Mouse (Mus musculus) cerebellum, postnatal 36 days (tissue): ENCODE measurements at regions not wholly inside any gene's neighbourhood (a gene's known extent, or its start where the extent isn't known, plus 50 kb on each side); places are given as distances from the start of the nearest gene placed in this dataset.
A peak's percentile ranks its signal among the peaks of the same experiment; 100 is the strongest.
"Not testable (repeated sequence)": the region's sequence is repeated elsewhere in the genome, so short reads cannot be mapped to it uniquely, and the experiment has no call there.

Experiments
- DNase-seq, 2 experiments: peaks; one replicate each; pipeline ENCODE4 v3.0.0; 2021 to 2022; ENCODE audit warnings: mixed read lengths in 2 of 2

DNA sequence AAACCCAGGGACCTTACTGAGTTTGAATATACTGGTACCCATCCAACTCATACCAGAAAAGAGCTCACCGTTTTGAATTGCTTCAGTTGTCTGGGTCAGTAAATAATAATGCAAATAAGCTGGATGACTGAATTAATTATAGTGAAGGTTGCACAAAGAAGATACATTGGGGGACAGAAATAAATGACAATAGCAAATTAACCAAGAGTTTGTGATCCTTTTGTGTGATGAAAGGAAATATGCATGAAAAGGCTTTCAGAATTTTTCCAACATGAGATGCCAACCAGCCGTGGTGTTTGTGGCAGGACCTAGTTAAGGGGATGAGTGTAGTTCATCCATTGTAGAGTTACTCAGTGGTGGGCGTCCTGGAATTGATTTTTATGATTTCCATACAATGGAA, 186.5 kb upstream of the Pik3r1 start:
- DNase-seq: no peak

DNA sequence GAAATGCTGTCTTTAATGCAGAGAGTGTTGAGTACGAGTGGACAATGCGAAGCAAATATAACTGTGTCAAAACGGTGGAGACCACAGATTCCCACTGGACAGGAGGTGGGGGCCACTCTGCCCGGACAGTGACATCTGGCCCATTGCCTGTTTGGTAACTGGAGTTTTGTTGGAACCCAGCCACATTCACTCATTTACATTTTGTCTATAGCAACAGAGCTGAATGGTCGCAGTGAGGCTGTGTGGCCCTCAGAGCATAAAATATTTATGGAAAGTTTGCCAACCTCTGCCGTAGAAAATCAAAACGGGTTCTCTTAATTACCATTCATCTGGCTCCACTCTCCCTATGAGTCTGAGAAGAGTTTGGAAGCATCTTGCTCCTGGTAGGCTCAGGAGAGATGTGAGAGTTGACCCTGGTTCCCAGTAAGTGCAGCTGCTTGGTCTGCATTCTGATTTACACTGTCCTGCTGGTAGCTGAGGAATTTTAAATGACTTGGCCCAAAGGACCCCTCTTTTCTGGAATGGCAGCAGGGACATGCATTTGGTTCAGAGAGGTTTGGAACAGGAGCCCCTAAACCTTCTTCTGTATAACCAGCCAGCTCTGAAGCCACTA, 187.9 kb upstream of the Pik3r1 start:
- no peak for DNase-seq

DNA sequence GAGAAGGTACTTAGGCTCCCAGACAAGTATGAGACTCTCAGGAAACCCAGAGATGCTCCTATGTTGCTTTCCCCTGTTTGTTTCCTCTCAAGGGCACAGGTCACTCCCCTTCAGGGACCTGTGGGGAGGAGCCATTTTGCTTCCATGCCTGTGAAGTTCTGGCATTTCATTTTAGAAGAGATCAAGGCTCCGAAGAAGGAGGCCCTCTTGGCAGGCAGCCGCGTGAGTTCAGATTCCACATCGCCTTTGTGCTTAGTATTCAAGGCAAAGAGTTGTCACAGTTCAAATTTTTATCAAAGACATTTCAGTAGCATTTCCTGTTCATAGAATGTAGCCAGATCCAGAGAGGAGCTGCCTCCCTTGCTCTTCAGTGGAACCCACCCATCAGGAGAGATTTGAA, 189.8 kb upstream of the Pik3r1 start:
- DNase-seq: no peak

DNA sequence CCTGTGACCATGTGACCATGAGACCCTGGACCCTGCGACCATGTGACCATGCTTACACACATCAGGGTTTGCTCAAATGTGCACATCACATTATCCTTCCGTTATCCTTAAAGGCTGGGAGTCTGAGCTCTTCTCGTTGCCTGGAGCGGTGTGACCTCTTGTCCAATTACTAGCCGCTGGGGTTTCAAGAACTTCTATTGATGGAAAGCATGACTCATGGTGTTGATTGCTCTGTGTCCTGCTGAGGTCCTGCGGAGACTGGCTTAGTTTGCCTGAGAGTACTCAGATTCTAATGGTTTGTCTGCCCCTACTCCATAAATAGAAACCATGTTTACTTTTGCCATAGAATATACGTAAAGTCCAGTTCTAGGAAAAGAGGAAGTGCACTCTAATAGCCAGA, 197.5 kb upstream of the Pik3r1 start:
- DNase-seq: no peak

DNA sequence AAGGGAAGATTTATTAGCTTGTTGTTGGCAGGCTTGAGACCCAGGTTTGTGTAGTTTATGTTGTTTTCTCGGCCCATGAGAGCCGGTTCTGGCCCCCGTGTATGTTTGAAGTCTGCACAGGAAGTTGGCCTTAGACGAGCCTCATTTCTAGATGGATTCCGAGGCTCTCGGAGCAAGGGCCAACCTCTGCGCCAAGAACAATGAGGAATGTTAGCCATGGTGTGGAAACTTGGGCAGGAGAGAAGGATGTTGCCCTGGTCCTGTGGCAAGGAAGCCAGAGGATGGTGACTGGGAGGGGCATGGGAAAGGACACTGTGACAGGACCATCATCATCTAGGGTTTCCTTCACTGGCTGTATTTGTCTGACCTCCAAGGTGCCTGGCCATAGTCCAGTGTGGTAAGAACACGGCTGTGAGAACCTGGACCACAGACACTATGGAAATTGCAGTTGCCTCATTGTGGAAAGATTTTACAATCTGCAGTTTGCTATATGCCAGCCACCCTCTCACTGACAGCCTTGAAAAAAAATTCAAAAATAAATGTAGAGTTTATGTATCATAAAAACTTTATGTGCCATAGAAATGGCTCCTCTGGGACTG, 198.9 kb upstream of the Pik3r1 start:
- DNase-seq: no peak

DNA sequence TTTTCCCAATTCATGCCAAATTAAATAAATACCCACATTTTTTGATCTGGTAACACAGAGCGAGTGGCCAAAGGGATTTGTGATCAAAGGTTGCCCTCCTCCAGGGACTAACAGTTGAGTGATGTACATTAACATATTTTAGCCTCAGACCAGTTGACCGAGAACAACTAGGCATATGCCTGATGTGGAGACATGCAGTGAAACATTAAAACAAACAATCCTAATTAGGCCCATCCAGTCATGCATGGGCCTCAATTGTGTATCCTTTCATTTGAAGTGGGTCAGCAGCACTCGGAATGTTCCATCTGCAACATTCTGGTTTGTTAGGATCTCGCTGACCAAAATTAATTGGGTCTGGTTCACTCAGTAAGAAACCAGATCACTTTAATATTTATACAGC, 199.4 kb upstream of the Pik3r1 start:
- DNase-seq: no peak

DNA sequence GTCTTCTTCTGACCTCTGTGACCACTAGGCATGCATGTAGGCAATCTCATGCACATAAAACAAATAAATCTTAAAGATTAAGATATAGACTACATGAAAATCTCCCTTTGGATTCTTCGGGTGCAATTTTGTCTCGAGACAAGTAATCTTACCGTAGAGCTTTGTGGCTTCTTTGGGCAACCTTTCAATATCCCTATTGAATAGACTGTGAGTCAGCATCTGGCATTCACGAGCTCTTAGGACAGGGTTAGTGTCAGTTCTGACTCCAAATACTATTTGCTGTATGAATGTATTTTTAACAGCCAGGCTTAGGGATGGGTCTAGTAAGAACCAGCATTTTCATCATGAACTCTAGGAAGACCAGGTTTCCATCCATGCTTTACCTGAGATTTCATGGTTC, 208.7 kb upstream of the Pik3r1 start:
- DNase-seq: no peak

DNA sequence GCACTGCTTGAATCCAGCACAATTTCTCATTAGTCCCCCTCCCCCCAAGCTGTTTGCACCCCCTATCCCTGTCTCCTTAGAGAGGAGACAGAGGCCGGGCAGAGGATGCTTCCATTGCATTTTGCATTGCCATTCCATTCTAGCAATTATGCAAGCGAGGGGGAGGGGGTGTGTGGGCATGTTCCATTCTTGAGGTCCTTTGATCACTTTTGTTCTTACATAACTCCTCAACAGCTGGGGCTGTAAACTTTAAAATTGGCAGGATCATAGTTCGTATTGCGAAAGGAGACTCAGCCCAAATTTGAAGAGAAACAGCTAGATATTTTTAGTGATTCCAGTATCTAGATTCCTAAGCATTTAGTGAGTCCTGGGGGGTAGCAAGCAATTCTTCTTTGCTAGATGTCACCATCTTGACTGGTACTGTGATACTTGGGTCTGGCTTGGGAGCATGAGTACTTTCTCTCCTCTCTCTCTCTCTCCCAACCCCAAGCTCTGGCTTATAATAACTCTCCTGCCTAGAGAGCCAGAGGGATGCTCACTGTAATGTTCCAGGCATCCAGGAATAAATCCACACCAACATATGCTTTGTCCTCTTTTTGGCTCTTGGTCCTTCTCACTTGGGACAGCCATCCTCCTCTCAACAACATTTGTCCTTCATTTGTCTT, 212.3 kb upstream of the Pik3r1 start:
- no peak for DNase-seq

DNA sequence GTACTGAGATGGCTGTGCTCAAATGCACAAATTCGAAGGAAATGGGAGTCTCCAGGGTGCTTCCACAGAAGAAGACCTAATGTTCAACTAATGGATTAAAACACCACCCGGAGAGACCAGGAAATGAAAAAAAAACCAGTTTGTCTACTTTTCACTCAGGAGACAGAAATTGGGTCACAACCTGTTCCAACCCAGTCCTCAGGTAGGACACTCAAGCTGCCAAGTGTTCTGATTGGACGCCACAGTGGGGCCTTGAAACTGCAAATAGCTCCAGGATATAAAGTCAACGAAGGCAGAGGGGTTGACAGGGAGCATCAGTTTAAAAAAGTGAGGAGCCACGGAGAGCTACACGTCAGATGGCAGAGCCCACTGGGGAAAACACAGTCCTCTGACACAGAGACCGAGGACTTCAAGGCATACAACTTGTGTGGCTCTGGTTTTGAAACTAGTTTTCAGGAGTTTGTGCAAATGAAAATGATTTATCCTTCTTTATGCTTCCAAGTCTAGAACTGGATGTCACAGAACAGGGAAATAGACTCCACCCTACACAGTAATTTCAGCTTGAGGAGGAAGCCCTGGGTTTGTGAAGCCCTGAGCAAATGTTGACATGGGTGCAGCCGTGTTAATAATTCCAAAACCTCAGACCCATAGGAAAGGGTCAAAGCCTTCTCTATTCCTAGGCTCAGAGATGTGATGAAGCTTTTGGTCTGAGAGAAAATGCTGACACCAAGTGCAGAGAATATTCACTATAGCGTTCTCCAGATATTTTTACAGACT, 220.8 kb upstream of the Pik3r1 start:
- no peak for DNase-seq

DNA sequence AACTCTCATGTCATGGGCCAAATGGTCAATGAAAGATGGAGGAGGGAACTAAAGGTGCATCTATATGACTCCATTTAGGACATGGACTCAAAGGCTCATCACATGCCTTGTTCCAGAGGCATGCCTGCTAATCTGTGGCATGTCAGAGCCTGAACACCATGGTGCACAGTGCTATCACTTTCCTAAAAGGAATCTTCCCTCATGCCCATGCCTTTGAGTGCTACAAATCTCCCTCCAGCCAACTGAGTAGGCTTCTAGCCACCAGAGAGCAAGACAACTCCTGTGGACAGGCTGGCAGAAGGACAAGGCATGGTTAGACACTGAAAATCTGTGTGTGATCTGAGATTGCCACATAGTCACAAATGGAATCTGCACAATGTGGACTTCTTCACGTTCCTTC, 223.7 kb upstream of the Pik3r1 start:
- no peak for DNase-seq

DNA sequence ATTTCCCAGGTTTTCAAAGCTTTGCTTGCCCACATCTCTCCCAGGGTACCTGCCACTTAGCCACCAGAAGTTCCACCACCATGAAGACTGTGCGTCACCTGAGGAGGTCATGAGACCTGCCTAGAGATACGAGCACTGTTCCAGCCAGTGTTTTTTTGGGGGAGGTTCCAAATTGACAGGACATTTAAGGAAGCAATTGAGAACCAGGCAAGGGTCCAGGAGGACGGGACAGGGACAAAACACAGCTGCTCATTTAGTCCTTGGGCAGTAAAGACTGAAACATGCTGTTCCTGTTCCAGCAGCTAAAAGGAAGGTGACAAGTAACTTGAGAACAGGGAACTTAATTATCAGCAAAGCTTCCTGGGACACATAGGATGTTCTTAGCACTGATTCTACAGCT, 226.8 kb upstream of the Pik3r1 start:
- no peak for DNase-seq

DNA sequence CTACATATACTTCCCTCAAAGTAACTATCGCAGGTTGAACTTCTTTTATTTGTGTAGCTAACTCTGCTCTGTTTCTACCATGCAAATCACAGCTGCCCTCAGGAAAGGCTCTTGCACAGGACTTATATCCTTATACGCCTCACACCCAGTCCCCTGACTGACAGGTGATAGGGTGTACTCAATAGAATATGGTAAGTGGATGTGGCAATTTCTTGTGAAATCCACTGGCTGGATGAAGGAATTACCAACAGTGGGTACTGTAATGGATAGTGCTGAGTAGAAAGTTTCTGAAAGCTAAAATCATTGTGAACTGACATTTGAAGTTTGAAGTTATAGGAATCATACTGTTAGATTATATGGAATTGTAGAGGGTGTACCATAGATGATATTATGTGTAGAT, 227.5 kb upstream of the Pik3r1 start:
- DNase-seq: no peak

DNA sequence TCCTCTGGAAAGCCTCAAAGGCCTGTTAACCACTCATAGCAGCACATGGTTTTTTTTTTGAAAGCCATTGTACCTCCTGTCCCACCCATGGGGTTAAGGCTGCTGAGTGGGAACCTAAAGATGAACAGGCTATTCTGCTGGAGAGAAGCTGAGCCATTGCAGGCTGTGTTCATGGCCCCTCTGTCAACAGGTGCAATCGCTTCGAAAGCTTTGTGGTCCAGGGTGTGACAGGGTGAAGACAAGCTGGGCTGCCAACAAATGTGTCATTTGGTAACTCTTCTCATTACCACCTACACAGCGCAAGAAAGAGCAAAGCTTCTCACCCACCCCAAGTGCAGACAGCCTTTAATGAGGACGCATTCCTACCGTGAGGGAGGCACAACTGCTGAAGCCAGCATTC, 228.1 kb upstream of the Pik3r1 start:
- DNase-seq: no peak

DNA sequence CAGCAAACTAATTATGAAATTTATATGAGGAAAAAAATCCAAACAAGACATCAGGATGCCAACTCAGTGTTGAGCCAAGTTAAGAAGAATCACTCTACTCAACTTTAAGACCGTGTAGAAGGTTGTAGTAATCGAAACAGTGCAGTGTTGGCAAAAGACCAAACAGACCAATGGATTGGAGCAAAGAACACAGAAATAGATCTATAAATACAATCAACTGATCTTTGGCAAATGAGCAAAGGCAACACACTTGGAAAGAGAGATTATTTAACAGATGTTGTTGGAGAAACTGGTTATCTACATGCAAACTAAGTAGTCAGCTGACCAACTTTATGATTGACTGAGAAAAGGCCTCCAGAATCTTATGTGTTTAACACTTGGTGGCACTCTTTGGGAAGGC, 229.4 kb upstream of the Pik3r1 start:
- DNase-seq: no peak

DNA sequence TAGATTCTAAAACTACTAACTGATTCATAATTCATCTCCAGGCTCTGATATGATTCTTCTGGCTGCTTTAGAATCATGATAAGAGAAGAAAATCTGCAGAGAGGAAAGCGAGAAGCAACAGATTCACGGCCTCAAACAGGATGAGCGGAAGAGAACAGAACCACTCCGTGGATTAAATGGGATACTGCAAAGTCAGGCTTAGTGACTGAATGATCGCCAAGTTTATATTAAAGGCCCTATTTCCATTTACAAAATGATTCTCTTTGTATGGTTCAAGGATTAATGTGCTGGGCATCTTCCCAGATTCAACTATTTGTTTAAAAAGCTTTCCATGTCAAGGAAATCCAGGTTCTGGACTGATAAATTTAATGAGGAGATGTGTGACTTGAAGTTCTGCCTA, 238.5 kb upstream of the Pik3r1 start:
- no peak for DNase-seq

DNA sequence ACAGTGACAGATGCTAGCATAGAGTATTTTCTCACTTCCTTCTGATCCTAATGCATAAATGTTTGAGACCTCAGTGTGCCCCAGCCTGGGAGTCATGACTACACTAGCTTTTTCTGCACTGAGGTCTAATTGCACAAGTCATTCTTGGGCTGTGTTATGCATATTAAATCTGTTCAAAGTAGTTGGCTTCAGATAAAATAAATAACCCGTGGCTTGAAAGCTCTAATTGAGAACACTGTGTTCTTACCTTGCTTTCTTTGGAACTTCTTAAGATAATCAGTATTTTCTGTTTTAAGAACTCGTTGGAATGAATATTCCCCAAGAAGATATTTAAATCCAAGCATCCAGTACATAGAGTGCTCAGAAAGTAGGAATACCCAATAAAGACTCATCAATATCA, 243.9 kb upstream of the Pik3r1 start:
- DNase-seq: no peak

DNA sequence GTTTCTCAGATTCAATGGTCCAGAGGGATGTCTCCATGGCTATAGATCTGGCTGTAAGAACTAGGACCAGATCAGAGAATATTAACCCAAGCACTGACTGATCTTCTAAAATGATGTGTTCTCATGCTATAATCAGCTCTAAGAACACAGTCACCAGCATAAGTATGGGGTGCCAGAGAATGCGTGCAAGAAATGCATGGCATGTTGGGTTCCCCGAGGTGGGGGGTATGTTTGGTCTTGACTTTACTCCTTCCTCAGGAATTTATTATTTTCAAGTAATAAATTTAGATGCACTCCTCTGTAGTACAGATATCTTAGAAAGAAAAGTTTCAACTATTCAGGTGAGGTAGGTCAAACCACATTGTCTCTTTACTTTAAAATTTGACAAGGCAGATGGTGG, 246.5 kb upstream of the Pik3r1 start:
- DNase-seq: no peak

DNA sequence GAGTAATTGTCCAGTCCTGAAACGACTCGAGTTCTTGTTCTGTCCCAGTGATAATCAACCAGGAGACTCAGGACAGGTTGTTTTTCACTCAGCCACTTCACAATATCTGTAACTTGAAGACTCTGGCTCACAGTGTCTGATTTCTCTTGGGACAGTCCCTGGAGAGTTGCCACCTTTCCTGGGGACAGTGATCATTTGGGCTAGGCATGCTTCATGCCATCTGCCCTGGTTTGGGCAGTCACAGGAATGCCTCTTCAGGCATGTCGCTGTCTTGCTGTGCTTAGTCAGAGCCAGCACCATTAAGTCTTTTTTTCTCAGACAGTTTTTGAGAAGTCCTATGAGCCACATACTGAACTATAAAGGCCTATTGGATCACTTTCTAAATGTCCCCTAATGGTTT, 246.9 kb upstream of the Pik3r1 start:
- peak; percentile 6 to 7 for DNase-seq

DNA sequence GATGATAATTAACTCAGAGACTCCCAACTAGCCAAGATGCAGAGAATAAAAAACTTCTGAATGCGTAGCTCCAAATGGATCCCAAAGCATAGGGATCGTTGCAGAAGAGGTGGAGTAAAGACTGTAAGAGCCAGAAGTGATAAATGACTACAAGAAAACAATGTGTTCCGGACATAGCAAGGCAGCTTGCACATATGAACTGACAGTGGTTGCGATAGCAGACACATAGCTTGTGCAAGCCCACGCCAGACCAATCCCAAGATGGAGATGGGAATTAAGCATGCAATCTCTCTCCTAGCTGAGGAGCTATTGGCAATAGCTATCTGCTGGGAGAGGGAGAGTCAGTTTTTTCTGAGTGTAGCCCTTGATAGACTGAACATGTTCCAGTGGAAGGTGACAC, 248.5 kb upstream of the Pik3r1 start:
- DNase-seq: no peak

DNA sequence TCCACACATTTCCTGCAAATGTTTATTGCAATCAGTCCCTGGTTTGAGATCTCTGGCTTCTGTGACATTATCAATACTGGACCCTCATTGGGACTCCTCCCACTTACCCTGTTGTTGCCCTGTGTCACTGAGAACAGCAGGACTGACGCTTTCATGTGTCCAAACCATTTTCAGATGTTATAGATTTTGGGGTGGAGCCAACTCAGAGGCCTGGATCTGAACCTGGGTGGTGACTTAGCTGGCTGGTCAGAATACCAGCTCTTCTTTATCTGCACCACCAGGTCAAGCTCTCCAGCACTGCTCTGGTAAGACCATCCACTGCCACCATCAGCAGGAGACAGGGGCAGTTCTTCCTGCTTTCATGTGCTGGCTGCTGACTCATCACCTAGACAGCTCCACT, 254.3 kb upstream of the Pik3r1 start:
- no peak for DNase-seq

DNA sequence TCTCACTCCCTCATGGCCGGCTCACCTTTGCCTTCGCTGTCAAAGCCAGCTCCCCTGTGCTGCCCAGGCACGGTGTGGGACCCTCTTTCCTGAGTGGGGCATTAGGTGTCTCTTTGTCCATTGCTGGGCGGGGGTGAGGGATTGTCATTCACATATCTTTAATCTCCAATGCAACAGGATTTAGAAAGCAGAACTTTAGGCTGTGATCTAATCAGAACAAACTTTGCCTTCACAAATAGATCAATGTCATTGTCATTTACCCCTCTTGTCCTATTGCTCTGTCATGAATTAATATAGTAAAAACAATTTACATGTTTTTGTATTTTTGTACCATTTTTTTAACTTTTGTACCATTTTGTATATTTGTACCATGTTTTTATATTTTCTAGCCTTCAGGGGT, 254.7 kb upstream of the Pik3r1 start:
- DNase-seq: no peak

DNA sequence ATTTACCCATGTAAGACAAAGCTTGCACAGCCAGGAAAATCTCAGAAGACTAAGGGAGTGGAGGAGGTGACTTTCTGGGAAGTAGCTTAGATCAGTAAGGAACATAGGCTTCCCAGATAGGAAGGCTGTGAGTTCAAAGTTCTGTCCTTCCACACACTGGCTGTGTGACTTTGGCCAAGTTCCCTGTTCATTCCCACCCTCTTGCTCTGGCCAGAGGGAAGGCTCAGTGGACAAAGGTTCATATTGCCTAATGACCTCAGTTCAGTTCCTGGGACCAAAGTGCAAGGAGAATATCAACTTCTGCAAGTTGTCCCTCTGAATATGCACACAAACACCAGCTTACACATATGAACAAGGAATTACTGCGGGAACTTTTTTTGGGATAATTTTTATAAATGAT, 255.6 kb upstream of the Pik3r1 start:
- DNase-seq: no peak

DNA sequence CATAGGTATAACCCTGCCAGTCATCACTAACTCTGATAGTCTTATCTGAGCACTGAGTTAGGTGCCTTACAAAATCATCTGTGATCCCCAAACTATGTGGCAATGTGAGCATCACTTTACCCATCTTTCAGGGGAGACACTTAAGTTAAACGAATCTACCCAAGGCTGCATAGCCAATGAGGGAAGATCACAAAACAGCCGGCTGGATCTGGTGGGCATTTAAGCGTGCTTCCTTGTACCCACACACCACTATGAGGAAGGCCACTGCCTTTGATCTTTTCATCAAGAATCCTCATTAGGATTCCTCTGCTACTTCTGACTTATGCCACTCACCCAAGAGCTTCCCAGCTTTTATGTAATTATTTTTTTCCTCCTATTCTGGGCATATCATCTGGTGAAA, 257.1 kb upstream of the Pik3r1 start:
- DNase-seq: no peak

DNA sequence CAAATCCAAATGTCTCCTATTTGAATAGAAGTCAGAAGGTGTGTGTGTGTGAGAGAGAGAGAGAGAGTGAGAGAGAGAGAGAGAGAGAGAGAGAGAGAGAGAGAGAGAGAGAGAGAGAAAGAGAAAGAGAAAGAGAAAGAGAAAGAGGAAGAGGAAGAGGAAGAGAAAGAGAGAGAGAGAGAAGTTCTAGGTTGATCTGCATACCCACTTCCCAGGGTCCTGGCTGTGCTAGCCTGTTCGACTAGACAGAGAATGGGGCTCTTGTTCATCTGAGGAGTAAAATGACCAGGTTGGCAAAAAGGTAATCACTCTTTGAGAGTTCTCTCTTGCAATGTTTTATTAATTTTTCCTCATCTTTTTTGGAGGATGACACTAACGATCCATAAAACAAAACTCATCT, 257.5 kb upstream of the Pik3r1 start:
- DNase-seq: not testable (repeated sequence)
